Mouse (Mus musculus) olfactory bulb, adult 2 months (tissue): Measurements from ENCODE around the gene Nudt8. TPM values are rescaled to one million over a fixed set of nuclear protein-coding genes. Genes with fewer than 3 reads are reported as not detected.
"Not testable (repeated sequence)": the region's sequence is repeated elsewhere in the genome, so short reads cannot be mapped to it uniquely, and the experiment has no call there.

ENCODE experiments used
- H3K27ac ChIP-seq: fragments of 200-500 bp; 2 replicates; pipeline ENCODE4 v1.5.1; 2012; ENCODE audit warnings: low read depth, low read length; ENCODE audit not compliant: insufficient read depth
- H3K4me1 ChIP-seq: fragments of 200-500 bp; 2 replicates; pipeline ENCODE4 v1.6.1; 2012; ENCODE audit warnings: low read length; ENCODE audit not compliant: control insufficient read depth, insufficient read depth
- H3K4me3 ChIP-seq: fragments of 200-500 bp; 2 replicates; pipeline ENCODE4 v1.5.1; 2012; ENCODE audit warnings: mild to moderate bottlenecking, low read depth, low read length, moderate library complexity; ENCODE audit not compliant: insufficient read depth
- CTCF ChIP-seq: fragments of 200-500 bp; IDR thresholded peaks from 2 replicates; pipeline ENCODE4 v1.5.1; 2012; ENCODE audit warnings: low read depth, mild to moderate bottlenecking, low read length, moderate library complexity; ENCODE audit not compliant: insufficient read depth
- POLR2A ChIP-seq: fragments of 200-500 bp; IDR thresholded peaks from 2 replicates; pipeline ENCODE4 v1.6.1; 2012; ENCODE audit warnings: mild to moderate bottlenecking, low read depth, low read length, moderate library complexity; ENCODE audit not compliant: insufficient read depth
- WGBS: fragments of 180-500 bp; shearing (Covaris S2); methylation state at CpG from one replicate; pipeline ENCODE4 v1.1.7; 2018; 5-methylcytosine and 5-hydroxymethylcytosine counted together
- polyA plus RNA-seq: library from polyadenylated mRNA; stranded (reverse); fragments of >200 nt; gene quantifications from 2 replicates; pipeline ENCODE4 v1.2.4, GENCODE M21; 2012; ENCODE audit warnings: low replicate concordance; ENCODE audit not compliant: missing spikeins, insufficient read depth, insufficient read length

Nudt8 gene
- polyA plus RNA-seq, 1 experiment, result not detected

GRCm38 (mm10) chr19:3962469-3962868, 37.9 kb upstream of the Nudt8 start:
- no peak overlapping the region for H3K4me3 ChIP-seq
- TF ChIP-seq CTCF (no peak), POLR2A (no peak)
- WGBS, result 36% methylated on average over 2 of the region's 2 CpGs

GRCm38 (mm10) chr19:3964030-3964429, 36.4 kb upstream of the Nudt8 start:
- Histone ChIP-seq H3K4me1 (peaks cover 3% of the 10 kb centered on the region; the same call in 1 of the 2 replicates), H3K27ac (no peak overlapping the region), H3K4me3 (no peak overlapping the region)
- whole genome bisulfite sequencing, result 81% methylated on average over 4 of the region's 4 CpGs
- TF ChIP-seq POLR2A (no peak), CTCF (no peak)

More at GRCm38 (mm10) chr19:3962469-3962868, 37.9 kb upstream of the Nudt8 start:
- Histone ChIP-seq H3K27ac (no peak overlapping the region), H3K4me1 (peaks cover 3% of the 10 kb centered on the region; the same call in 1 of the 2 replicates)

GRCm38 (mm10) chr19:3966330-3967075, 33.9 kb upstream of the Nudt8 start:
- Histone ChIP-seq H3K27ac (no peak overlapping the region), H3K4me1 (peaks cover 3% of the 10 kb centered on the region; the same call in 1 of the 2 replicates), H3K4me3 (no peak overlapping the region)
- WGBS, result 71% methylated on average over 11 of the region's 11 CpGs
- TF ChIP-seq POLR2A (no peak), CTCF (no peak)

GRCm38 (mm10) chr19:3967258-3967657, 33.1 kb upstream of the Nudt8 start:
- H3K4me3 ChIP-seq, result no peak overlapping the region
- 72% methylated on average over 3 of the region's 3 CpGs for WGBS
- no peaks in the 10 kb centered on the region for H3K4me1 ChIP-seq
- H3K27ac ChIP-seq, result no peak overlapping the region
- TF ChIP-seq POLR2A, result no peak
- TF ChIP-seq CTCF, result no peak

- peaks cover 7% of the 10 kb centered on the region for H3K4me1 ChIP-seq
- H3K27ac ChIP-seq, result no peak within 1 kb of the TSS
- WGBS, result 57% methylated on average over 9 of the region's 9 CpGs
- no peak for TF ChIP-seq CTCF
- TF ChIP-seq POLR2A, result no peak
- no peak within 1 kb of the TSS for H3K4me3 ChIP-seq
Measured at GRCm38 (mm10) chr19:3972229-3972628, 28.2 kb upstream of the Nudt8 start, which contains the start of gene Aldh3b2. TSS of gene Aldh3b2 (plus strand) at chr19:3972328.

- H3K27ac ChIP-seq, H3K4me3 ChIP-seq, H3K4me1 ChIP-seq: not testable (repeated sequence)
- 39% methylated on average over 6 of the region's 6 CpGs for WGBS
Measured at GRCm38 (mm10) chr19:3974608-3975007, 25.8 kb upstream of the Nudt8 start.

- H3K4me1 ChIP-seq, result peaks cover 16% of the 10 kb centered on the region
- no peak for TF ChIP-seq CTCF
- no peak for TF ChIP-seq POLR2A
- WGBS, result 93% methylated on average over 2 of the region's 2 CpGs
- H3K27ac ChIP-seq, result no peak overlapping the region
- no peak overlapping the region for H3K4me3 ChIP-seq
Measured at GRCm38 (mm10) chr19:3975866-3976265, 24.5 kb upstream of the Nudt8 start.

- TF ChIP-seq POLR2A (no peak), CTCF (no peak)
- Histone ChIP-seq H3K4me1 (peaks cover 14% of the 10 kb centered on the region), H3K4me3 (no peak overlapping the region), H3K27ac (no peak overlapping the region)
- 12% methylated on average over 4 of the region's 4 CpGs for WGBS
Measured at GRCm38 (mm10) chr19:3980309-3980708, 20.1 kb upstream of the Nudt8 start.

GRCm38 (mm10) chr19:3980917-3981316, 19.5 kb upstream of the Nudt8 start:
- 83% methylated on average over 9 of the region's 9 CpGs for WGBS
- Histone ChIP-seq H3K27ac (no peak overlapping the region), H3K4me3 (no peak overlapping the region), H3K4me1 (peaks cover 15% of the 10 kb centered on the region)
- no peak for TF ChIP-seq CTCF
